Mouse (Mus musculus): ENCODE results near the gene Hps5. TPM values are rescaled to one million over a fixed set of nuclear protein-coding genes. Genes with fewer than 3 reads are reported as not detected.

Gene Hps5
- 6.6 and 7.7 TPM in 2 replicates for polyA plus RNA-seq (2012; rRNA removed)

DNA sequence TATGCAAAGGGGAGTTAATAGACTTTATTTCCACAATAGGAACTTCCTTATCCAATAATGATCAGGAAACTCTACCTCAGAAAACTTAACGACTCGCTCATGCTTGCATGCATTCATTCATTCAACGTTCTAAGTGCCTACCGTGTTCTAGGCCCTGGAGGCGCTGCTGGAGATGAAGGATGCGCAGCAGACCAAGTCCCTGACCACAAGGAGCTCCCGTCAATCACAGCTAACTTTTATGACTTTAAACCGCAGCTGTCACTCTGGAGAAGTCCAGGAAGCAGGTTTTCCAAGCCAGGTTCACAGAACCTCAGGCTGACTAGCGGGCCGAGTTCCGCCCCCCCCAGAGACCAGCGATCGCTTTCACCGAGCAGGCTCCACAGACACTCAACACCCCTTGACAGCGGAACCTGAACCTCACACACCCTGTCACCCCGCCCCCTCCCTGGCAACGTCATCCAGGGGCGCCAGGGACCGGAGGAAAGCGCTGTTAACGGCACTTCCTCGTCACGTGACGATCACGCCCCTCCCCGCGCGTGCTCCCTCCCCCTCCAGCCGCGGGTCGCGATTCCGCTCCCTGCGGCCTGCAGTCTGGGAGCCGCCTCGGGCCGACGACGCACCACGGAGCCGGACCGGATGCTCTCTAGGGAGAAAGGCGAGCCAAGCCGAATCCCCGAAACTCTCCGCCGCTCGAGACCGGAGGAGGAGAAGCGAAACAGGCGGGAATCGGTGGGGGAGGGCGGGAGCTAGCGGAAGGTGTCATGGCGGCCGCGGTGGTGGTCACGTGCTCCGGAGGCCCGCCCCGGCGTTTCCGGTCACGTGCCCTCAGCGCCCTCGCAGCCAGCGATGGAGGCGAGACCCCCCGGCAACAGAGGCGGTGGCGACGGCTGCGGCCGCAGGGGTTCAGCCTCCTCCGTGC lies at the start of gene Hps5, which contains the start of gene Gtf2h1:
TSS of gene Hps5 (minus strand) at position 778 of the 919 bp plus-strand sequence.
TSS of gene Gtf2h1 (plus strand) at position 817 of the 919 bp plus-strand sequence.

DNA sequence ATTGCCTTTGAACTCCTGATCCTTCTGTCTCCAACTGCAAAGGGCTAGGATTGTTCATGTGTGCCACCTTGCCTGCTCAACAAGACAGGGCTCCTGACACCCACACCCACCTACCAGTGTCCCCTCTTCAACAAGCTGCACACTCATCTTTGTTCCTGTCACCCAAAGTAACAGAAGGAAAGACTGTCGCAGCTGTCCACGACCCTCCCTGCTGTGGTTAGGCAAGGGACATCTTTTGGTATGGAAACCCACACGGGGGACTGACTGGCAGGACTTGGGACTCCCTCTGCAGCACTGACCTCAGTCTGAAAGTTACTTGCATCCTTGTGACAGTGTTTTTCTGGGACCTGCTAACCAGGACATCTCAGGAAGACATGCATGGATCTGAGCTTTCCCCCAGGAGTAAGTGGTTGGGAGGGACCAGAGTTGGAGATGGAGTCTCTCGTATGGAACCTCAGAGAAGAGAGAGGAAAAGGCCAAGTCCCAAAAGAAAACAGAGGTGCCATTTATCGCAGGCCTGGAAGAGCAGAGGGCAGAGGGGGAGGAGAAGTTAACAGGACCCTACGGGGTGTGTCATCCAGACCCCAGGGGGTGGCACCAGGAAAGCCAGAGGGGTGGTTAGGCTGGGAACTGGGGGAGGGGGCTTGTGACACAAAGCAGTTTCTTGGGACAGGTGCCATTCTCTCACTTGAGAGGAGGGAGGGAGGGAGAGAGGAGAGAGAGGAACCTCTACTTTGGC lies 45.1 kb upstream of the Hps5 start, which contains the start of gene Ldha:
TSS of gene Ldha (plus strand) at position 689 of the 739 bp plus-strand sequence.

DNA sequence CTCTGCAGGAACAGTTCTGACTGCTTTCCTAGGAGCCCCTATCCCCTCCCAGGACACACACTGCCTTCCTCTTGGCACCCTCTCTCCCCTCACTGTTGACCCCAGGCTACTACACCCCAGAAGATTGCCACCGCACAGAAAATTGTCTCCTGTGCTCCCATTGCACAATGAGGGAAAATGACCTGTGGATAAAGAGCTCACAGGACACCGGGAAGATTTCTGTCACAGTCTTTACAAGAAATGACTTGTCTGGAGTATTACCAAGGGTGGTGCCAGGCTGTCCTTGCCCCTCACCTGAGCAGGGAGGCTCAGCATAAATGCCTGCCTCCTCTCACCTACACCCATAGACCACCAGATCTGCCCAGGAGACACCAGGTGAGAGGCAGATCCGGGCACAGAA lies 44.4 kb downstream of the Hps5 start, which contains the start of gene Saa2:
TSS of gene Saa2 (plus strand) at position 301 of the 400 bp plus-strand sequence.

DNA sequence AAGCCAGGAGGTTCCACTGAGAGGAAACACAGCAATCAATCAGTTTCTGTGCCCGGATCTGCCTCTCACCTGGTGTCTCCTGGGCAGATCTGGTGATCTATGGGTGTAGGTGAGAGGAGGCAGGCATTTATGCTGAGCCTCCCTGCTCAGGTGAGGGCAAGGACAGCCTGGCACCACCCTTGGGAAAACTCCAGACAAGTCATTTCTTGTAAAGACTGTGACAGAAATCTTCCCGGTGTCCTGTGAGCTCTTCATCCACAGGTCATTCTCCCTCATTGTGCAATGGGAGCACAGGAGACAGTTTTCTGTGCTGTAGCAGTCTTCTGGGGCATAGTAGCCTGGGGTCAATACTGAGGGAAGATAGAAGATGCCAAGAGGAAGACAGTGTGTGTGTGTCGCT lies 53.0 kb downstream of the Hps5 start, which contains the start of gene Saa1:
TSS of gene Saa1 (minus strand) at position 101 of the 400 bp plus-strand sequence.

DNA sequence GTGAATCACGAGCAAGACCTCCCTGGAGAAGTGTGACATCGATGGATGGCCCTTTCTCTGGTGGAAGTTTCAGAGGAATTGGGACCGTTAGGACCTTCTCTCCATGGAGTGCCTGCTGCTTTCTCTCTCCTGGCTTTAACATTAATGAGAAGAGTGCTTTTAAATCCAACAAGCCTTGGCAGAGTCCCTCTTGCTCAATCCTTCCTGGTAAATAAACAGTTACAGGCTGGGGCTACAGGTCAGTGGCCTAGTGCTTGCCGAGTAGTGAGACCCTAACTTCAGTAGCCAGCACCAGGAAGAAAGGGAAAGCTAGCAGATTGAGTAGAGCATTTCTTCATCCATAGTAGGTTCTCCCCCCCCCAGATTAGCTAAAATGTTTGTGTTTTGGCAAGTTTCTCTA lies 63.4 kb downstream of the Hps5 start, which contains the start of gene Saa4:
TSS of gene Saa4 (minus strand) at position 146 of the 400 bp plus-strand sequence.

DNA sequence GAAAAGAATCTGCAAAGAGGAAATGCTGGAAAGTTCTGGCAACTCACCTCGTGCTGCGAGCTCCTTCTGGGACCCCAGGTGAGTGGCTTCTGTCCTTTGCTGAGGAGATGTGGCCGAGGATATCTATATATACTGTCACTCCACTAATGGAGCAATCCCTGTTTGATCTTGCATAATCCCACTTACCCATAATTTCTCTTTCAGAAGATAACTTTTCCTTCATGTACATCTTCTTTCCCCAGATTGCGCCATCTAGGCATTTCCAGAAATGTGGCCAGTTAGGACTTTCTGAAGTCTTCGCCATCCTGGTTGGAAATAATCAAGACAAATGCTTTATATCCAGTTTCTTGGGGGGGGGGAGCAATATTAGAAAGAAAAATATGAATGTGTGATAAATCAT lies 80.3 kb downstream of the Hps5 start, which contains the start of gene Saa3:
TSS of gene Saa3 (minus strand) at position 101 of the 400 bp plus-strand sequence.

Other genes with a start within 250 kb of the Hps5 start
- 2.5 and 2.8 TPM in 2 replicates for gene Sergef, start 156.3 kb downstream of the Hps5 start, polyA plus RNA-seq (2012; rRNA removed)
- 0.01 and 0.02 TPM in 2 replicates for gene Tph1, start 123.5 kb downstream of the Hps5 start, polyA plus RNA-seq (2012; rRNA removed)
- 4.3 and 4.6 TPM in 2 replicates for gene Saal1, start 85.4 kb downstream of the Hps5 start, polyA plus RNA-seq (2012; rRNA removed)
- gene Saa3, start 80.4 kb downstream of the Hps5 start, polyA plus RNA-seq (2012; rRNA removed) = 24.4 and 34.1 TPM in 2 replicates
- gene Saa4, start 63.5 kb downstream of the Hps5 start, polyA plus RNA-seq (2012; rRNA removed) = 14.8 and 19.6 TPM in 2 replicates
- gene Saa1, start 53.1 kb downstream of the Hps5 start, polyA plus RNA-seq (2012; rRNA removed) = 0.08 TPM in 1 of 2 replicates, not detected in the other
- not detected in 2 replicates for gene Saa2, start 44.3 kb downstream of the Hps5 start, polyA plus RNA-seq (2012; rRNA removed)
- 10.5 and 10.9 TPM in 2 replicates for gene Gtf2h1, start within 50 bp of the Hps5 start, polyA plus RNA-seq (2012; rRNA removed)
- 1,205 and 1,366 TPM in 2 replicates for gene Ldha, start 45.4 kb upstream of the Hps5 start, polyA plus RNA-seq (2012; rRNA removed)
- gene Ldhc, start 65.1 kb upstream of the Hps5 start, polyA plus RNA-seq (2012; rRNA removed) = 0.14 and 0.27 TPM in 2 replicates
- 19.0 and 20.1 TPM in 2 replicates for gene Tsg101, start 123.9 kb upstream of the Hps5 start, polyA plus RNA-seq (2012; rRNA removed)
- gene Uevld, start 162.5 kb upstream of the Hps5 start, polyA plus RNA-seq (2012; rRNA removed) = 3.6 and 4.1 TPM in 2 replicates
- gene Gm9999, start 187.5 kb upstream of the Hps5 start, polyA plus RNA-seq (2012; rRNA removed) = not detected in 2 replicates
- gene Spty2d1, start 212.3 kb upstream of the Hps5 start, polyA plus RNA-seq (2012; rRNA removed) = 4.8 and 5.1 TPM in 2 replicates

Data from liver, embryonic 18 days (tissue).